Mouse (Mus musculus): ENCODE measurements around the gene Eea1.
"Not testable (repeated sequence)": the region's sequence is repeated elsewhere in the genome, so short reads cannot be mapped to it uniquely, and the experiment has no call there.

Eea1 gene

DNA sequence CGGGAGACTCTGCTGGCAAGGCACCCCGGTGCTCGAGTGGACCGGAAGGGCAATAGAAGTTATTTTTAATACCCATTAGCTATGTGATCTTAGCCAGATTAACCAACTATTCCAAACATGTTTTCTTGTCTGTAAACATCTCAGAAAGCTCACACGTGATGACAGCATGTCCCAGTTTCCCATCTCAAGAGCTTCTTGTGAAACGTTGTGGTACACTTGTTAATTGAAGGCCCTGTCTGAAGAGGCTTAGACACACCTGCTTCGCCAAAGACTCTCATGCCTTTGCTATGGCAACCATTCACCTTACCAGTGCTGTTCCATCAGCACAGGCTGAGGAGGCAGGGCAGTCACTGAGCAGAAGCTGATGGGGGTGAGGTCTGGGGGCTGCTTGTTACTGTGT lies 133.9 kb downstream of the Eea1 start:
- DNase-seq (ENCODE audit: low spot score) = no peak

GRCm38 (mm10) chr10:96075403-96075802 lies 135.0 kb downstream of the Eea1 start:
- no peak for DNase-seq (ENCODE audit: low spot score)

- DNase-seq (ENCODE audit: low spot score) = peak; percentile 10
Observed at GRCm38 (mm10) chr10:96075880-96076279, 135.4 kb downstream of the Eea1 start.

DNA sequence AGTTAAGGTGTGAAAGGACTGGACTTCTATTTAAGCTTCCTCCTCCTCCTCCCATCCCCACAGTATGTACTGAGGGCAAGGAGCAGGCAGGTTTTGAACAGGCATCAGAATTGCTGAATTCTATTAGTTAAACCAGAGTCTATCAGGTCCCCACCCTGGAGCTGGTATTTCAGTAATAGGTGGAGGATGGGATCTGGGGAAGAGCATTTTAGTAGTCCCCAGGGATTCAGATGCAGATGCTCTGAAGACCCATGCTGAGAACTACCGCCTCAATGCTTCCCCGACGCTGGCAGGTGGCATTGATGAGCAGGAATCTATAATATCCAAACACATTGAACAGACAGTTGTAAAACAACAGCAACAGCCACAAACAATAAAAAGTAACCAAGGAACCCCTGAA lies 136.0 kb downstream of the Eea1 start:
- DNase-seq (ENCODE audit: low spot score) = no peak

GRCm38 (mm10) chr10:96077480-96078066 lies 137.1 kb downstream of the Eea1 start:
- DNase-seq (ENCODE audit: low spot score) = not testable (repeated sequence)

DNA sequence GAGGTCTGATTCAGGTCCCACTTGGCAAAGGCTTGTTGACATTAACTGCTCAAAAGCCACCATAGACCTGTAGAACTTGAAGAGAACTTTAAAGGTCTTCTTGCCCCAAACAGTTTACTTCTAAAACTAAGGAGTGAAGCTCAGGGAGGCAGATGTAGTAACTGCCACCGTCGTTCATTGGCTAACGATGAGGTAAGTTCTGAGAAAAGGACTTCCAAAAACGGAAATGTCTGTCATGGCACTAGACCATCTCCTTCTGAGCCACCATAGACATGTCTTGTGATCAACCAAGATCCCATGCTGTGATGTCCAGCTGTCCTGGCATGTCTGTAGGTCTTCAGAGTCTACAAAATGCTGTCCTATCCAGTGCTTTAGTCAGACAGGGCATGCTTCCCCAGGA lies 139.4 kb downstream of the Eea1 start:
- no peak for DNase-seq (ENCODE audit: low spot score)

GRCm38 (mm10) chr10:96080440-96081381 lies 140.3 kb downstream of the Eea1 start:
- peak; percentile 71 for DNase-seq (ENCODE audit: low spot score)

GRCm38 (mm10) chr10:96082203-96082602 lies 141.8 kb downstream of the Eea1 start:
- no peak for DNase-seq (ENCODE audit: low spot score)

GRCm38 (mm10) chr10:96089744-96090143 lies 149.3 kb downstream of the Eea1 start:
- DNase-seq (ENCODE audit: low spot score) = no peak

- DNase-seq (ENCODE audit: low spot score) = no peak
Observed at GRCm38 (mm10) chr10:96090388-96090787, 149.9 kb downstream of the Eea1 start.

GRCm38 (mm10) chr10:96093890-96094531 lies 153.6 kb downstream of the Eea1 start:
- DNase-seq (ENCODE audit: low spot score) = no peak

DNA sequence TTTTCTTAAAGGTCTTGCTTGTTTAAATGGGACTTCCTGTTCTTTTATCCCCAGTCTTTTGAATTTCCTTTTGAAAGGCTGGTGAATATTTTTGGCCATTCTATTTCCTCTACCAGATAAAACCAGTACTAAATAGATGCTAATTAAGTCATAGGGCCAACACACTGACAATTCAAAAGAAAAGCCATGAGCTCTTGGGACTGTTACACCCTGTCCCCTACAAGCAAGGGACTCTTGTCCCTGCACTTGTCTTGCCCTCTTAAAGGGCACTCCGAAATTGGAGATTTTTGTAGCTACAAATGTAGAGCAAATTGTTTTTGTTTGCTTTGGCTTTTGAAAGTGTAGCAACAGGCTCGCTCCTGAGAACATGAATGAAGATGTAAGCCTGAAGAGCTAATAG lies 154.1 kb downstream of the Eea1 start:
- DNase-seq (ENCODE audit: low spot score) = no peak
